Mouse (Mus musculus) kidney, adult 2 months (tissue): ENCODE results near the gene Ginm1.

Source experiments
- CTCF ChIP-seq: fragments of 200-500 bp; conservative IDR thresholded peaks from 2 replicates; pipeline ENCODE4 v1.5.1; 2011; ENCODE audit warnings: low read depth, mild to moderate bottlenecking, control low read depth, low read length, moderate library complexity, mixed read lengths; ENCODE audit not compliant: insufficient read depth, insufficient read length
- POLR2A ChIP-seq: fragments of 200-500 bp; IDR thresholded peaks from one replicate; pipeline ENCODE4 v1.6.1; 2011; ENCODE audit warnings: low read depth, low read length, control low read depth

DNA sequence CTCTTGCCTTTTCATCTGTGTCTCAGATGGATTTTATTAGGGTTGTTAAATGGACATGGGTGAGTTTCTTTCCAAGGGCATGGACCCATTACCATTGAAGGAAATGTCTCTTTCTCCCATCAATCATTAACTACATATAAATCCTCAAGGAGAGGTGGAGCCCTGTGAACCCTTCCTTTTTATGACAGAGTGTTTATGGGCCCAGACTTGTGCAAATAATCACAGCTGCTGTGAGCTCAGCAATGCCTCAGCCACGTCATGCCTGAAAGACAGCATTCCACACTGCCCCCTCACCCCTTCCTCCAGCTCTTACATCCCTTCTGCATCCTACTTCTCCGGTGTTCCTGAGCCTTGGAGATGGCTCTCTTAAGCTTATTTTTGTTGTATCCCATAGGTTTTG, 5.3 kb downstream of the Ginm1 start:
- TF ChIP-seq CTCF (no peak), POLR2A (no peak)
